Mouse (Mus musculus): ENCODE data around the gene Mgme1. TPM values are rescaled to one million over a fixed set of nuclear protein-coding genes. Genes with fewer than 3 reads are reported as not detected.

The Mgme1 gene
- polyA plus RNA-seq, 1 experiment from 2014 or later: 22.6 TPM

- Histone ChIP-seq H3K9me3 (ENCODE audit: control insufficient read depth, low read length) (no peaks in the 10 kb centered on the region), H3K27me3 (ENCODE audit: control insufficient read depth, insufficient read depth, low read depth, low read length) (no peaks in the 10 kb centered on the region), H3K9ac (ENCODE audit: low read length) (no peak overlapping the region), H3K4me1 (replicated peaks; ENCODE audit: control insufficient read depth, insufficient read depth, low read length) (peaks cover 11% of the 10 kb centered on the region), H3K4me3 (ENCODE audit: low read length) (no peak overlapping the region), H3K36me3 (ENCODE audit: control insufficient read depth, insufficient read depth, low read length) (peaks cover 29% of the 10 kb centered on the region), H3K4me2 (ENCODE audit: low read depth, low read length) (no peak overlapping the region), H3K27ac (ENCODE audit: low read length) (no peak overlapping the region)
- ATAC-seq (ENCODE audit: low read depth): no peak
- 28% methylated on average over 4 of the region's 4 CpGs for WGBS
These were observed 21.7 kb upstream of the Mgme1 start for GRCm38 (mm10) chr2:144248613-144249376.

- ATAC-seq (ENCODE audit: low read depth): no peak
These were observed 20.4 kb upstream of the Mgme1 start for GRCm38 (mm10) chr2:144250111-144250510.

GRCm38 (mm10) chr2:144262837-144263236 lies 7.6 kb upstream of the Mgme1 start:
- Histone ChIP-seq H3K4me1 (replicated peaks; ENCODE audit: control insufficient read depth, insufficient read depth, low read length) (peaks cover 23% of the 10 kb centered on the region), H3K27ac (ENCODE audit: low read length) (no peak overlapping the region), H3K27me3 (ENCODE audit: control insufficient read depth, insufficient read depth, low read depth, low read length) (no peaks in the 10 kb centered on the region), H3K36me3 (ENCODE audit: control insufficient read depth, insufficient read depth, low read length) (peaks cover 32% of the 10 kb centered on the region), H3K9me3 (ENCODE audit: control insufficient read depth, low read length) (no peaks in the 10 kb centered on the region), H3K9ac (ENCODE audit: low read length) (no peak overlapping the region), H3K4me3 (ENCODE audit: low read length) (no peak overlapping the region), H3K4me2 (ENCODE audit: low read depth, low read length) (no peak overlapping the region)
- ATAC-seq (ENCODE audit: low read depth): no peak
- WGBS: 78% methylated on average over 2 of the region's 2 CpGs

More at GRCm38 (mm10) chr2:144250111-144250510, 20.4 kb upstream of the Mgme1 start:
- Histone ChIP-seq H3K4me3 (ENCODE audit: low read length) (no peak overlapping the region), H3K9me3 (ENCODE audit: control insufficient read depth, low read length) (no peaks in the 10 kb centered on the region), H3K4me1 (replicated peaks; ENCODE audit: control insufficient read depth, insufficient read depth, low read length) (peaks cover 9% of the 10 kb centered on the region), H3K27me3 (ENCODE audit: control insufficient read depth, insufficient read depth, low read depth, low read length) (no peaks in the 10 kb centered on the region), H3K9ac (ENCODE audit: low read length) (no peak overlapping the region), H3K27ac (ENCODE audit: low read length) (no peak overlapping the region), H3K4me2 (ENCODE audit: low read depth, low read length) (no peak overlapping the region), H3K36me3 (ENCODE audit: control insufficient read depth, insufficient read depth, low read length) (peaks cover 42% of the 10 kb centered on the region)

GRCm38 (mm10) chr2:144264398-144265119 lies 5.9 kb upstream of the Mgme1 start:
- Histone ChIP-seq H3K36me3 (ENCODE audit: control insufficient read depth, insufficient read depth, low read length) (peaks cover 16% of the 10 kb centered on the region), H3K27ac (ENCODE audit: low read length) (no peak overlapping the region), H3K4me3 (ENCODE audit: low read length) (no peak overlapping the region), H3K9me3 (ENCODE audit: control insufficient read depth, low read length) (no peaks in the 10 kb centered on the region), H3K4me1 (replicated peaks; ENCODE audit: control insufficient read depth, insufficient read depth, low read length) (peaks cover 33% of the 10 kb centered on the region), H3K4me2 (ENCODE audit: low read depth, low read length) (no peak overlapping the region), H3K9ac (ENCODE audit: low read length) (no peak overlapping the region), H3K27me3 (ENCODE audit: control insufficient read depth, insufficient read depth, low read depth, low read length) (no peaks in the 10 kb centered on the region)
- ATAC-seq (ENCODE audit: low read depth): no peak
- WGBS: 54% methylated on average over 5 of the region's 5 CpGs

GRCm38 (mm10) chr2:144265120-144265488 lies 5.4 kb upstream of the Mgme1 start:
- Histone ChIP-seq H3K4me2 (ENCODE audit: low read depth, low read length) (no peak overlapping the region), H3K27me3 (ENCODE audit: control insufficient read depth, insufficient read depth, low read depth, low read length) (no peaks in the 10 kb centered on the region), H3K27ac (ENCODE audit: low read length) (no peak overlapping the region), H3K36me3 (ENCODE audit: control insufficient read depth, insufficient read depth, low read length) (peaks cover 15% of the 10 kb centered on the region), H3K9me3 (ENCODE audit: control insufficient read depth, low read length) (no peaks in the 10 kb centered on the region), H3K9ac (ENCODE audit: low read length) (no peak overlapping the region), H3K4me3 (ENCODE audit: low read length) (no peak overlapping the region), H3K4me1 (replicated peaks; ENCODE audit: control insufficient read depth, insufficient read depth, low read length) (peaks cover 33% of the 10 kb centered on the region)
- WGBS: 61% methylated on average over 3 of the region's 3 CpGs
- no peak for ATAC-seq (ENCODE audit: low read depth)

GRCm38 (mm10) chr2:144265916-144266683 lies 4.4 kb upstream of the Mgme1 start:
- Histone ChIP-seq H3K4me1 (replicated peaks; ENCODE audit: control insufficient read depth, insufficient read depth, low read length) (peaks cover 33% of the 10 kb centered on the region), H3K9me3 (ENCODE audit: control insufficient read depth, low read length) (no peaks in the 10 kb centered on the region), H3K4me2 (ENCODE audit: low read depth, low read length) (0 out of 2 replicates have a peak overlapping the region, but pooled peaks have one; percentile 1)

GRCm38 (mm10) chr2:144267004-144267730 lies 3.3 kb upstream of the Mgme1 start:
- no peak overlapping the region for H3K27ac ChIP-seq (ENCODE audit: low read length)
- ATAC-seq (ENCODE audit: low read depth): no peak
- peaks cover 39% of the 10 kb centered on the region for H3K4me1 ChIP-seq (replicated peaks; ENCODE audit: control insufficient read depth, insufficient read depth, low read length)
- H3K36me3 ChIP-seq (ENCODE audit: control insufficient read depth, insufficient read depth, low read length): peaks cover 4% of the 10 kb centered on the region; the same call in 1 of the 2 replicates
- no peaks in the 10 kb centered on the region for H3K27me3 ChIP-seq (ENCODE audit: control insufficient read depth, insufficient read depth, low read depth, low read length)
- H3K9me3 ChIP-seq (ENCODE audit: control insufficient read depth, low read length): no peaks in the 10 kb centered on the region
- H3K9ac ChIP-seq (ENCODE audit: low read length): peak overlapping the region; percentile 24; the same call in 1 of the 2 replicates
- peak overlapping the region; percentile 19; the same call in 1 of the 2 replicates for H3K4me3 ChIP-seq (ENCODE audit: low read length)
- 47% methylated on average over 5 of the region's 5 CpGs for WGBS
- H3K4me2 ChIP-seq (ENCODE audit: low read depth, low read length): peak overlapping the region; percentile 27; the same call in 1 of the 2 replicates

More at GRCm38 (mm10) chr2:144265916-144266683, 4.4 kb upstream of the Mgme1 start:
- Histone ChIP-seq H3K36me3 (ENCODE audit: control insufficient read depth, insufficient read depth, low read length) (peaks cover 7% of the 10 kb centered on the region), H3K27me3 (ENCODE audit: control insufficient read depth, insufficient read depth, low read depth, low read length) (no peaks in the 10 kb centered on the region), H3K27ac (ENCODE audit: low read length) (no peak overlapping the region), H3K4me3 (ENCODE audit: low read length) (no peak overlapping the region), H3K9ac (ENCODE audit: low read length) (no peak overlapping the region)
- no peak for ATAC-seq (ENCODE audit: low read depth)
- 40% methylated on average over 4 of the region's 4 CpGs for WGBS

GRCm38 (mm10) chr2:144267731-144268015 lies 2.8 kb upstream of the Mgme1 start:
- Histone ChIP-seq H3K27ac (ENCODE audit: low read length) (no peak overlapping the region), H3K4me2 (ENCODE audit: low read depth, low read length) (peak overlapping the region; percentile 72), H3K4me1 (replicated peaks; ENCODE audit: control insufficient read depth, insufficient read depth, low read length) (peaks cover 40% of the 10 kb centered on the region), H3K36me3 (ENCODE audit: control insufficient read depth, insufficient read depth, low read length) (peaks cover 4% of the 10 kb centered on the region; the same call in 1 of the 2 replicates), H3K9me3 (ENCODE audit: control insufficient read depth, low read length) (no peaks in the 10 kb centered on the region), H3K9ac (ENCODE audit: low read length) (peak overlapping the region; percentile 24; the same call in 1 of the 2 replicates), H3K4me3 (ENCODE audit: low read length) (peak overlapping the region; percentile 19; the same call in 1 of the 2 replicates), H3K27me3 (ENCODE audit: control insufficient read depth, insufficient read depth, low read depth, low read length) (no peaks in the 10 kb centered on the region)
- WGBS: 13% methylated on average over 1 of the region's 1 CpGs
- ATAC-seq (ENCODE audit: low read depth): no peak
